Mouse (Mus musculus) mesoderm, embryonic 11.5 days (tissue): Measurements from ENCODE around the gene Rnf121.

ENCODE experiments used
- DNase-seq: peaks from one replicate; pipeline ENCODE4 v3.0.0-alpha.2; 2012; ENCODE audit warnings: low read depth, low spot score

Rnf121 gene

DNA sequence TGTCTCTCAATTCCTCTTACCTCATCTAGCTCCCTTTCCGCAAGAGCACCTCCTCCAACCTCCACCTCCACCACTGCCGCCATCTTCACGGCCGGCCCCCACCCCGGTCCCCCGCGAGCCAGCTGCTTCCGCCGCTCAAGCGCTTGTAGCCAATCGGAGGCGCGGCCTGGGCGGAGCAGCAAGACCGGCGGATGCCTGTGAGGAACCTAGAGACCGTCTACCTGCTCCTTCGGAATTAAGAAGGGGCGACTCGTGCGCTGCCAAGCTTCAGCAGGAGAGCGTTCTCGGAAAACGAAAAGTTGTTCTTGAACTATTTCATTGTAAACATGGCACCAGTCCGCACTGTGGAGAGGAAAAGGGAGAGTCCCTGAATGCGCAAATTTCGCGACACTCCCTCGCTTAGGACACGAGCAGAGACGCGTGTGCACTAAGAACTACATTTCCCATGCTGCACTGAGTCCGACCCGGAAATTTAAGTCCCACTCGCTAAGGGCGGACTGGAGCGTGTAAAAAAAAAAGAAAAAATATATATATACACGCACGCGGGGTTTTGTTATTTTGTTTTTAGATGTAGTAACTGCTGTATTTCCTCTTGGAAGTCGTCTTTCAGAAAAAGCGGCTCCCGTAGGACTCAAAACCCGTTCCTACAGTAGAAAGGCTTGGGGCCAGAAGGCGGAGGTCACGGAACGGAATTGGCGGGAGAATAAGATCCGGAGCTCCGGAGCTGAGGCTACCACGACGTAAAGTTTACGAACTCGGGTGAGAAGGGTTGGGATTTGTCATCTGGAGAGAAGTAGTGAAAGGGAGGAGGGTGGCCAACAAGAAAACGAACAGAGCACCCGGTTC is at the start of gene Rnf121, which contains the start of the genes Xndc1 and Xntrpc:
Rnf121 (minus strand) TSS at position 424 of the 846 bp plus-strand sequence.
Xndc1 (plus strand) TSS at position 466 of the 846 bp plus-strand sequence.
Xntrpc (plus strand) TSS at position 668 of the 846 bp plus-strand sequence.
- peak; percentile 91 for DNase-seq

GRCm38 (mm10) chr7:102113151-102113729 is 48.0 kb upstream of the Rnf121 start:
- no peak for DNase-seq

- no peak for DNase-seq
These were observed 44.5 kb upstream of the Rnf121 start for GRCm38 (mm10) chr7:102109746-102110145.

DNA sequence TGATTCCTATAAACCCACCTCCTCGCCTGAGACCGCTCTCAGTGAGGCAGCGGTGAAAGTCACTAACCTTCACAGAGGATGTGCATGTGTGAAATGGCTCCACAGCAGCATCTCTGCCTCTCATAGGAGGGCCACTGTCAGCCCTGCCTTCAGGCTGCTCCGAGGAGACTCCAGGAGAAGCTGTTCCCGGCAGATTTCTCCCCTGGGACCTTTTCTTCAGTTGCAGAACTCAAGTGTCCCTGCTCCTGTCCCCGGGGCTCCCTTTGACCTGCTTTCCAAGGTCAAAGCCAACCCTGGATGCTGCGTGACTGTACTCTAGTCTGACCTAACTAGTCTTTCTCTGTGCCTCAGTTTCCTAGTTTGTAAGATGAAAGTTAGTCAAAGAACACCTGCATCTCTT is 43.9 kb upstream of the Rnf121 start, which contains the start of gene Art5:
Art5 (minus strand) TSS at position 319 of the 400 bp plus-strand sequence.
- no peak for DNase-seq

DNA sequence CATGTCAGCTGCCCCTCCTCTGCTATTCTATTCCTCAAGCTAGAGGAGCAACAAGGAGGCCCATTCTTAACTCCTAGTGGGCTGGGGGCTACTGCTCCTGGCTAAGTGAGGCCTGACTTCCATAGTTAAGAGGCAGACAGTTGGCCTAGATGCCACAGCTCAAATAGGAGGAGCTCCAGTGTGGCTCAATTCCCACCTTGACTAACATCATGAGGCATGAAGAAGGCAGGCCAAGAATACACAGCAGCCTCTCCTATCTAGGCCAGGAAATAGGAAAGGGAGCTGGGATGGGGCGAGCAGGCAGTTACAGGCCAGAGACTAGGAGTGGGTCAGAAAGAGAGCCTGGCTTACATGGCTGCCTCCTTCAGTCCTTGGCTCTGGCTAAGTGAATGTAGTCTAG is 42.9 kb upstream of the Rnf121 start:
- no peak for DNase-seq

DNA sequence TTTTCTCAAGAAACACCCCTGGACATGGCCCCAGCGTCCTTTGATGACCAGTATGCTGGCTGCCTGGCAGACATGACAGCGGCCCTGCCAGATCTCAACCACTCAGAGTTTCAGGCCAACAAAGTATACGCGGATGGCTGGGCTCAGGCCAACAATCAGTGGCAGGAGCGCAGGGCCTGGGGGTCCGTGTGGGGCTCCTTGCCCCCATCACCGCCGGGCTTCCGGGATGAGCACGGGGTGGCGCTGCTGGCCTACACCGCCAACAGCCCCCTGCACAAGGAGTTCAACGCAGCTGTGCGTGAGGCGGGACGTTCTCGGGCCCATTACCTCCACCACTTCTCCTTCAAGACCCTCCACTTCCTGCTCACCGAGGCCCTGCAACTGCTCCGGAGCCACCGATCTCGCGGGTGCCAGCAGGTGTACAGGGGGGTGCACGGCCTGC is 41.5 kb upstream of the Rnf121 start:
- no peak for DNase-seq

DNA sequence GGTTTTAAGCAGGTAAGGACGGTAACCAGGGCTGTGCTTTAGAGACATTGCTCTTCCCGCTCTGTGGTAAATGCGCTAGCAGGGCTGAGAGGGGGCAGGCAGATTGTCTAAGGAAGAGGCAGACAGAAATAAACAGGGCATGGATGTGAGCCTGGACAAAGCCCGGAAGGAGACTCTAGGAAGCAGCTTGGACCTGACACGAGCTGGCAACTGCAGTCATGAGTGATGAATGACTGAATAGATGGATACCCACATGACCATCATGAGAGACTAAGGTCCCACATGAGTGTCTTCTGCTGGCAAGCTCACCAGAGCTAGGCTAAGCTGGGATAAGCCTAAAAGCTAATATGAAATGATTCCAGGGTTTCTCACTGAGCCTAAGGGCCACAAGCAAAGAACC is 38.9 kb upstream of the Rnf121 start:
- no peak for DNase-seq

DNA sequence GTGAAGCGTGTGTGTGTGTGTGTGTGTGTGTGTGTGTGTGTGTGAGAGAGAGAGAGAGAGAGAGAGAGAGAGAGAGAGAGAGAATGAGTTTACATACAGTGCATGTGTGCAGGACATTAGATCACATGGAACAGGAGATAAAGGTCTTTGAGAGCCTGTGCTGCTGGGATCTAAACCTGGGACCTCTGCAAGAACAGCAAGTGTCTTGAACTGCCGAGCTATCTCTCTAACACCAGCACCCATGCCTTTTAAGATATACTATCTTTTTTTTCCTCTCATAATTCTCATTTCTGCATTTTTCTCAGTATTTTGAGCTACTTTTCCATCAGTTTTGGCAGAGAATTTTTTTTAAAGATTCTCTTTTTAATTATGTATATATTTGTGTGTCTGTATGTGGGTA is 38.3 kb upstream of the Rnf121 start:
- no peak for DNase-seq

DNA sequence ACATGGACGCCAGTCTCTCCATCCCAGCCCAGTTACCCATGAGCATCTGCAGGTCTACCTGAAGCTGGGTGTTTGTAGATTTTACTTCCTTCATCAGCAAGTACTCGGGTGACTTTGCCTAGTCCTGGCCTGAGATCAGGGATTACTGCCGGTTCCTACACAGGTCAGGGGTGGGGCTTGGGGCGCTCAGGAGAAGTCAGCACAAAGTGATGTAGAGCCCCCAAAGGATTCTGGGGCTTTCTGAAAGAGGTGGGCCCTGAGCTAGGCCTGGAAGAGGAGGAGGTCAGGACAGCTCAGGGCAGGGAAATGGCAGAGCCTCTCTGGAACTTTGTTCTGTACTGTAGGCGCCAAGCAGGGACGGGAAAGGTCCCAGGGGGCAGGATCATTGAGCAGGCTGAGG is 37.4 kb upstream of the Rnf121 start:
- DNase-seq, result no peak

DNA sequence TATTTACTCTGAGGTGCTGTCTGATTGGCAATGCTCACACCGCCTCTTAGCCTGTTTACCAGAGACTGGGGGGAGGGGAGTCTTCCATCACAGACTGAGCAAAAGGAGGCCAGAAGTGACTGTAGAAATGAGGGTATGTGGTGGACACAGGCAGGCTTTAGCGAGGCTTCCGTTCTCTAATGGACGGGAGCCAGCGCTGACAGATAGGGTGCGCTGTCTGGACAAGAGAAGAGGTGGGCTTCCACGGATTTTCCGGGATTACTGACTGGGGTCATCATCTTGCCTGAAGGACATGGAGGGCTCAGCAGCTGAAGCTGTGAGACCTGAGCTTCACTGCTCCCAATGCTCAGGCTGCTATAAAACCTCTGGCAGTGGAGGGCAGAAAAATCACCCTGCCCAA is 37.0 kb upstream of the Rnf121 start:
- no peak for DNase-seq

DNA sequence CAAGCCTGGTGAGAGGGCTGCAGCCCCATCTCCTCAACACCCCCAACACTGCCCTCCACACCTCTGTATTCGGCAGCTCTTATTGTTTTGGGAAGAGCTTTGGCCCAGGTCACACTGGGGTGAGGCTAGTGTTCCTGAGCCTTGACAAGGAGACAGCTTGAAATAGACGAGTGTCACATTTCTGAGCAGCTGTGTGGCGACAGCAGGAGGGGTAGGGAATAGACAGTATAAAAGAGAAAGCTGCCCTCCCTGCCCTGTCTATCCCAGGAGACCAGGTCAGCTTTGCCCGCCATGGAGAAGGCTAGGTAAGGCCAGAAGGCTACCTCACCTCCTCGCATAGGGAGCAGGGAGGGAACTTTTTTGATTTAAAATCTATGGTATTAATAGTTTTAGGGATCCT is 36.2 kb upstream of the Rnf121 start, which contains the start of gene Art1:
Art1 (plus strand) TSS at position 257 of the 400 bp plus-strand sequence.
- no peak for DNase-seq

GRCm38 (mm10) chr7:102100868-102101267 is 35.6 kb upstream of the Rnf121 start:
- no peak for DNase-seq

- DNase-seq, result peak; percentile 75
These were observed 34.7 kb upstream of the Rnf121 start for GRCm38 (mm10) chr7:102099760-102100661.

DNA sequence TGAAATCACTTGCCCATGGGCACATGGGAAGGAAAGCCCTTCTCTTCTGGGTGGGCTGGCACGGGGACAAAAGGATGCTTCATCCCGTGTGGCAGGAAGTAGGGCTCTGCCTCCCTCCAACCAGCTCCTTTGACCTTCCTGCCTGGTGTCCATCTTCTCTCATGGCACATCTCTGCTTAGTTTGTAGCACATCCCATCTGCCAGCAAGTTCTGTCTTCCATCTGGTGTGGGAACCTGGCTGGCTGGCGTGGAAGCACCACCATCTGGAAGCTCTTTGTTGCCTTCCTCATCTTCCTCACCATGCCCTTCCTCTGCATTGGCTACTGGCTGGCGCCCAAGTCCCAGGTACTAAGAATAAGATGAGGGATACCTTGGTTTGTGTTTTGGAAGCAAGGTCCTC is 22.1 kb upstream of the Rnf121 start:
- DNase-seq, result no peak

- DNase-seq, result no peak
These were observed 18.9 kb upstream of the Rnf121 start for GRCm38 (mm10) chr7:102084041-102084696.

DNA sequence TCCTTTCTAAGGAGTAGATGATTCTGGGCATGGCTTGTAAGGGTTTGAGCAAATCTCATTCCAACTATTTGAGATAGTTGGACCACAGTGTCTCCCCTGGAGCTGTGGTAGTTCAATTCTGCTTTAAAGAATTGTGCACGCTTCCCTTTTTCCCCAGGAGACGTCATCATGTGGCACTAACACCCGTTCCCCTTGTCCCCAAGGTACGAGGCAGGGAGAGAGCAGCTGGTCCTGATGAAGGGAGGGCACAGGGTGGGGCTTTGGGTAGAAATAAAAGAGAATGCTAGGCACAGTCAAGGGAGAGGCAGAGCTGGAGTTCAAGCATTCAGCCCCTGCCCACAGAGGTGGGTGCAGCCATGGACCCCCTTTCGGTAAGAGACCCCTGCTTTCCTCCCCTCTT is 17.5 kb upstream of the Rnf121 start, which contains the start of gene Trpc2:
Trpc2 (plus strand) TSS at position 301 of the 400 bp plus-strand sequence.
- no peak for DNase-seq

DNA sequence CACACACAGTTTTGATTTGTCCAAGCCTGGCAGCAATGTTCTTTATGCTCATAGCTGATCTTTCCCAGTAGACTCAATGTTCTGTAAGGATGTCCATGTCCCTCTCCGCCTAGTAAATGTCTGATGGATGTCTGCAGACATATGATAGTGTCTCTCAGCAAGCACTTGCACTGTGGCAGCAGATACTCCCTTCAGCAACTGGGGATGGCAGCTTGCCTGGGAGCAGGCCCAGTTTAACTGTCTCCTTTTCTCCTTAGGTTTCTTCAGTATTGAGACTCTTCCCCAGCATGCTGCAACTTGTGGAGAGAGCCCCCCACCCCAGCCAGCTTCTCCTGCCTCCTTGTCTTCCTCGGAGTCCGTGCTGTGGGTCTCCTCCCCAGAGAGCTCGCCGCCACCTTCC is 16.5 kb upstream of the Rnf121 start:
- no peak for DNase-seq

- DNase-seq, result no peak
These were observed 15.0 kb upstream of the Rnf121 start for GRCm38 (mm10) chr7:102080311-102080710.

- DNase-seq, result no peak
These were observed 13.2 kb upstream of the Rnf121 start for GRCm38 (mm10) chr7:102078517-102078916.

- DNase-seq, result peak; percentile 37
These were observed 11.5 kb upstream of the Rnf121 start for GRCm38 (mm10) chr7:102076714-102077296.

- DNase-seq, result no peak
These were observed 1.1 kb upstream of the Rnf121 start for GRCm38 (mm10) chr7:102066363-102066762.
